Mouse (Mus musculus): ENCODE measurements around the gene Senp7. TPM values are rescaled to one million over a fixed set of nuclear protein-coding genes. Genes with fewer than 3 reads are reported as not detected.
"Not testable (repeated sequence)": the region's sequence is repeated elsewhere in the genome, so short reads cannot be mapped to it uniquely, and the experiment has no call there.

Senp7 gene
- polyA plus RNA-seq, 1 experiment from 2014 or later: 7.4 TPM

DNA sequence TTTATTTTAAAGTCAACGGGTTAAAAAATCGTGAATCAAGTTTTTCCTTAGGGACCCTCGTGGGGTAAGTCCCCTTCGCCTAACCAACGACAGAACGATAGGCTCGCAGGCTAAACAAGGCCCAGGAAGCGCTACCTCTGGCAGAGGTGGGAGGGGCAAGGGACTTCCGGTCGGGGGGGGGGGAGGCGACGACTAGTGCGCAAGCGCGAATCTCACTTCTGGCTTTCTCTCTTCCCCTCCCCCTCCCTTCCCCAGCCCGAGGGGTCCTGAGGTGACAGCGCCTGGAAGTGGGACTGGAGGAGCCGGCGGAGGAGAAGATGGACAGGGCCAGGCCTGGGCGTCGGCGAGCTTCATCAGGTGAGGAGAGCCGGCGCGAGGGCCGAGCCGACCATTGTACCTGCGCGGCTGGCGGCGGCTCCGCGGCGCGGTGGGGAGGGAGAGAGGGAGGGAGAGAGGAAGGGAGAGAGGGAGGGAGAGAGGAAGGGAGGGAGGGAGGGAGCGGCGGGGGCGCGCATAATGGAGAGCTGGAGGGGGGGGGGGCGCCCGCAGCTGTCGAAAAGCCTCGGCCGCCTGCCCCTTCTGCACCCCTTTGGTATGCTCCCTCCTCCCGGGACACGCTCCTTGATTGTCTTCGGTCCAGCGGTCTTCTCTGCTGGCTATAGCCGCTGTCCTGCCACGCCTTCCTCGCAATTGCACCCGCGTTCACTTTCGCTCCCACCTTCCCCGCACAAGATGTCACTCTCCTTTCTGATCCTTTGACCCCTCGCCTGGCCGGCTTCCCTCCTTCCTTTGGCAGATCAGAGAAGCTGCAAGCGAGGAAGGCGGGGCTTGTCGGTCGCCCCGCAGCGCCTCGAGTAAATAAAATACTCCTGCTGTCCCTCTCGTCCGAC is 27.3 kb downstream of the Senp7 start:
- under 1% methylated on average over 32 of the region's 66 CpGs for WGBS (ENCODE audit: missing documents)
- Histone ChIP-seq H3K79me2 (ENCODE audit: inconsistent target) (peaks cover 36% of the 10 kb centered on the region), H3K4me3 (ENCODE audit: inconsistent target) (peak overlapping the region; percentile 81), H3K27ac (peak overlapping the region; percentile 54), H3K36me3 (ENCODE audit: inconsistent target) (no peaks in the 10 kb centered on the region)

DNA sequence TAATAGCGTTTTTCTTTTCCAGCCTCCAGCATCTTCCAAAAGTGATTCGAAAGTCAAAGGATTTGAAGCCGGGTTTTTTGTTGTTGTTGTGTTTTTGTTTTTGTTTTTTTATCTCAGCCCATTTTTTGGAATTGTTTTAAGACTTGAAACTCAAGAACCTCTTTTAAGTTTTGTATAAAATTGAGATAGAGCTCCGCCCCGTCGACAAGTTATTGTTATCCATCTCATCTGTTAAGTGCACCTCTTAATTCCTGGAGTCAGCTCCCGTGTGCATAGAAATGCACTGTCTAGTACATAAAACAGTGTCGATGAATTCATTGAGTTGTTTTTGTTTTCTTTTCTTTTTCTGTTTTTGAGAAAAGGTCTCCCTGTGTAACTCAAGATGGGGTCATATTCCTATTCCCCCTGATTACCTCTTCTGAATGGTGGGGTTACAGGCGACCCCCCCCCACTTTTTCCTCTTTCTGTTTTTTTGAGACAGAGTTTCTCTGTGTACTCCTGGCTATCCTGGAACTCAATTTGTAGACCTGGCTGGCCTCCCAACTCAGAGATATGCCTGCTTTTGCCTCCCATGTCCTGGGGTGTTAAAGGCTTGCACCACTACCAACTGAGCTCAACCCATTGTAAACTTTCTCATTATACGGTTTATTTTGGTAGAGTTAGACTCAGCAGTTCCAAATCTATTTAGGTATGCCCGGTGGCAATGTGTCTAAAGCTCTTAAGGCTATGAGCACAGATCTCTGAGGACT is 28.2 kb downstream of the Senp7 start:
- Histone ChIP-seq H3K27ac (peak overlapping the region; percentile 54), H3K4me3 (ENCODE audit: inconsistent target) (peak overlapping the region; percentile 81)

DNA sequence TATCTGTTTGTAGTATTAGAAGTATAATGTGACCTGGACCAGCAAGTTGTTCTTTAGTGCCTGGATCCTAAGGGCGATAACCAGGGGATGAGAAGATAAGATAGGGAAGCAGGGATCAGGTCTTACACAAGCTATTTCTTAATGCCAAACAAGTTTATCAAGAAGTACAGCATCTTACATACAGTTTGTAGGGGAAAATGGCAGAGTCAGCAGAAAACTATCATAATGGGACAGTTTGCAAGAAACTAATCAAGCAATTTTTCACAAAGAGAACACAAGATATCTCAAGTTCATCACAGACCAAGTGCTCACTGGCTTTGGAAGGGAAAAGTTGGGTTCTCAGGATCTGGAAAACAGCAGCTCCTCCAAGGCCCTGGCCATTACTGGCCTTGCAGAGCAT is 31.3 kb downstream of the Senp7 start:
- WGBS (ENCODE audit: missing documents): 92% methylated on average over 1 of the region's 1 CpGs
- Histone ChIP-seq H3K27ac (no peak overlapping the region), H3K4me3 (ENCODE audit: inconsistent target) (no peak overlapping the region), H3K36me3 (ENCODE audit: inconsistent target) (no peaks in the 10 kb centered on the region), H3K79me2 (ENCODE audit: inconsistent target) (peaks cover 36% of the 10 kb centered on the region)

More for the DNA sequence above, 28.2 kb downstream of the Senp7 start:
- H3K36me3 ChIP-seq (ENCODE audit: inconsistent target): no peaks in the 10 kb centered on the region
- WGBS (ENCODE audit: missing documents): 17% methylated on average over 11 of the region's 11 CpGs
- peaks cover 36% of the 10 kb centered on the region for H3K79me2 ChIP-seq (ENCODE audit: inconsistent target)

DNA sequence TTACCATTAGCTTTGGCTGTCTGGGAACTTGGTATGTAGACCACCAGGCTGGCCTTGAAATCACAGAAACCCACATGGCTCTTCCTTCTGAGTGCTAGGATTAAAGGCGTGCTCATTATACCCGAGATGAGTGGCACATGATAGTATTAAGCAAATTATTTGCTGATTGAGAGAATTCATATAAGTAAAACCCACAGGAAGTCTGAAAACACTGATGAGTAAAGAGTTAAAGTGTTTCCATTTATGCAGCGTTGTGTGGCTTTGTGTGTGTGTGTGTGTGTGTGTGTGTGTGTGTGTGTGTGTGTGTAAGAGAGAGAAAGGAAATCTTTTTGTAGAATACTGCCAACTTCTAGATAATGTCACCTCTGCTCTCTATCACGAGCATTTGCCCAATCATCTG is 33.6 kb downstream of the Senp7 start:
- Histone ChIP-seq H3K4me3 (ENCODE audit: inconsistent target) (no peak overlapping the region), H3K79me2 (ENCODE audit: inconsistent target) (peaks cover 27% of the 10 kb centered on the region), H3K36me3 (ENCODE audit: inconsistent target) (0 out of 2 replicates have a peak, but pooled peaks cover 3% of the 10 kb centered on the region), H3K27ac (no peak overlapping the region)
- 86% methylated on average over 4 of the region's 4 CpGs for WGBS (ENCODE audit: missing documents)

DNA sequence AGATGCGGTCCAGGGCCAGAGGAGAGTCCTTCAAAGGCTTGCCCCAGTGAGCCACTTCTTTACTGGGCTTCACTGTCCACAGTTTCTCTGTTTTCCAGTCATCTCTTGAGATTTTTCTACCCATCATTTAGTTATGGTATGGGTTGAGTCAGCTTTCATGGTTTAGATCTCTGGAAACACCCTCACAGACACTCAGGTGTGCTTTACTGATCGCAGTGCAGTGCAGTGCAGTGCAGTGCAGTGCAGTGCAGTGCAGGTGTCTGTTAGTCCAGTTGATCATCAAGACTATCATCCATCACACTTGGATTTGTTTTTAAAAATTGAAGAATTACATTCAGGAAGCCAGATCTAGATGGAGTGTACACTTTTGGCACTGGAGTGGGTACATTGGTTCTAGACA is 38.2 kb downstream of the Senp7 start:
- 100% methylated on average over 1 of the region's 2 CpGs for WGBS (ENCODE audit: missing documents)
- H3K27ac ChIP-seq: no peak overlapping the region

DNA sequence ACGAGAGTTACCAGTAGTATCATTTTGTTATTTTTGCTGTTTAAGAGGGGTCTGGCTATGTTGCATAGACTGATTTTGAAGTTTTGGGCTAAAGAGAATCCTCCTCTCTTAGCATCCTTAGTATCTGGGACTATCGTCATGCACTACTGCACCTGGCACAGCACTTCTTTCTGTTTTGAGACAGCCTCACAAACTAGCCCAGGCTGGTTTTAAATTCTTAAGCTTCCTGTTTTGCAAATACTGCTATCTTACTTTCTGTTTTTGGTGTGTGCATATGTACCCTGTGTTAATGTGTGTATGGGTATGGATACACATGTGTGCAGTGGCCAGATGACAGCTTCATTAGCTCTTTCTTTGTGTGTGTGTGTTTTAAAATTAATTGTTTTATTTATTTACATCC is 42.2 kb downstream of the Senp7 start:
- WGBS (ENCODE audit: missing documents): 91% methylated on average over 2 of the region's 2 CpGs
- H3K79me2 ChIP-seq (ENCODE audit: inconsistent target): no peaks in the 10 kb centered on the region
- H3K27ac ChIP-seq: no peak overlapping the region
- peaks cover 10% of the 10 kb centered on the region; the same call in 1 of the 2 replicates for H3K36me3 ChIP-seq (ENCODE audit: inconsistent target)
- H3K4me3 ChIP-seq (ENCODE audit: inconsistent target): no peak overlapping the region

More for the DNA sequence above, 38.2 kb downstream of the Senp7 start:
- no peak overlapping the region for H3K4me3 ChIP-seq (ENCODE audit: inconsistent target)
- H3K79me2 ChIP-seq (ENCODE audit: inconsistent target): no peaks in the 10 kb centered on the region; the same call in 1 of the 2 replicates
- H3K36me3 ChIP-seq (ENCODE audit: inconsistent target): 0 out of 2 replicates have a peak, but pooled peaks cover 3% of the 10 kb centered on the region

DNA sequence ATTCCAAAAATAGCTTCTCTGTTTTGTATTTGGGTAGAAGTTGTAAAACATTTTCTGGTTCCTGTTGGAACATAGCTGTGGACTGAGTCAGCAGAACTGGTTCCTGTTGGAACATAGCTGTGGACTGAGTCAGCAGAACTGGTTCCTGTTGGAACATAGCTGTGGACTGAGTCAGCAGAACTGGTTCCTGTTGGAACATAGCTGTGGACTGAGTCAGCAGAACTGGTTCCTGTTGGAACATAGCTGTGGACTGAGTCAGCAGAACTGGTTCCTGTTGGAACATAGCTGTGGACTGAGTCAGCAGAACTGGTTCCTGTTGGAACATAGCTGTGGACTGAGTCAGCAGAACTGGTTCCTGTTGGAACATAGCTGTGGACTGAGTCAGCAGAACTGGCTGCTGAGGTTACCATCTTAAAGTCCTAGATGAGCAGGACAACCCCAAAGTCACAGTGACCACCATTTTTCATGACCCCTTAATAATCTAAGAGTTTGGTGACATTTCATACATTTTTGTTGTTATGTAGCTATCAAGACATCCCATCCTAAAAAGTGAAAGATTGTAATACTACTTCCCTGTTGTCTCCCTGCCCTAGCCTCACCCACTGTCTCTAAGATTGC is 48.4 kb downstream of the Senp7 start:
- H3K36me3 ChIP-seq (ENCODE audit: inconsistent target): peaks cover 29% of the 10 kb centered on the region; the same call in 1 of the 2 replicates
- not testable (repeated sequence) for H3K4me3 ChIP-seq (ENCODE audit: inconsistent target); H3K79me2 ChIP-seq (ENCODE audit: inconsistent target)
- peak overlapping the region; percentile 31; the same call in 1 of the 2 replicates for H3K27ac ChIP-seq

DNA sequence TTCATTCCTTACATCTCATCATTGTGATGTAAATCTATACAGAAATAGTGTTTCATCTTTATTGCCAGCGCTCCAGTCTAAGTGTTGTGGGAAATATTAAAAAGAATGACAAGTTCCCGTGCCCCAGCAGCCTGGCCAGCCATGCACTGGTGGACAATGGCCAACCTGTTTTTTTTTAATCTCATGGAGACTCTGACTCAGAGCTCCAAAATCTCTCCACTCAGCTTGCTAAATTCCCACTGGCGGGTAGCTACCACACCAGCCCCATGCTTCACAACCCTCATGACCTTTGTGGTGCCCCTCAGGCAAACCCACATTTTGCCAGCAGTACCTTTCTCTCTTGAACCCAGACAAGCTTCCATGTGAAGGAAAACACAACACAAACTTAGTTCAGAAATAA is 67.6 kb downstream of the Senp7 start:
- H3K27ac ChIP-seq: no peak overlapping the region
- no peak overlapping the region for H3K4me3 ChIP-seq (ENCODE audit: inconsistent target)
- WGBS (ENCODE audit: missing documents): 93% methylated on average over 3 of the region's 3 CpGs
- H3K79me2 ChIP-seq (ENCODE audit: inconsistent target): no peaks in the 10 kb centered on the region
- peaks cover 19% of the 10 kb centered on the region for H3K36me3 ChIP-seq (ENCODE audit: inconsistent target)

DNA sequence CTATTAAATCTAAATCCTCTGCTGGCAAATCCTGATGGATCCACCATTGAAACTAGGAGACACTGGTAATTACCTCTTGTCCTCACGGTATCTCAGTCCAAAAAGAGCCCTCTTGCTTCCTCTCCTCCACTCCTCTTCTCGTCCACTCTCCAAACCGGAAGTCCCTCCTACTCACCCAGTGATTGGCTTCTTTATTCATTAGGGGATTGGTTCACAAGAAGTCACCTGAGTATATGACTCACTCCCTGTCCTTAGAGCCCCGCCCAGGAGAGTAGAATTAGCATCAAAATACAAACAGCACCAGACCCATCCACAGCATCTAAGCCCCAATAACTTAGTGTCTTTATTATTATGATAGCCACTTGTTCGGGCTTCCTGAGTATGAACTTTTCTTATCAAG is 68.0 kb downstream of the Senp7 start:
- WGBS (ENCODE audit: missing documents): 89% methylated on average over 5 of the region's 5 CpGs
- Histone ChIP-seq H3K79me2 (ENCODE audit: inconsistent target) (no peaks in the 10 kb centered on the region), H3K36me3 (ENCODE audit: inconsistent target) (peaks cover 21% of the 10 kb centered on the region), H3K4me3 (ENCODE audit: inconsistent target) (no peak overlapping the region), H3K27ac (no peak overlapping the region)

DNA sequence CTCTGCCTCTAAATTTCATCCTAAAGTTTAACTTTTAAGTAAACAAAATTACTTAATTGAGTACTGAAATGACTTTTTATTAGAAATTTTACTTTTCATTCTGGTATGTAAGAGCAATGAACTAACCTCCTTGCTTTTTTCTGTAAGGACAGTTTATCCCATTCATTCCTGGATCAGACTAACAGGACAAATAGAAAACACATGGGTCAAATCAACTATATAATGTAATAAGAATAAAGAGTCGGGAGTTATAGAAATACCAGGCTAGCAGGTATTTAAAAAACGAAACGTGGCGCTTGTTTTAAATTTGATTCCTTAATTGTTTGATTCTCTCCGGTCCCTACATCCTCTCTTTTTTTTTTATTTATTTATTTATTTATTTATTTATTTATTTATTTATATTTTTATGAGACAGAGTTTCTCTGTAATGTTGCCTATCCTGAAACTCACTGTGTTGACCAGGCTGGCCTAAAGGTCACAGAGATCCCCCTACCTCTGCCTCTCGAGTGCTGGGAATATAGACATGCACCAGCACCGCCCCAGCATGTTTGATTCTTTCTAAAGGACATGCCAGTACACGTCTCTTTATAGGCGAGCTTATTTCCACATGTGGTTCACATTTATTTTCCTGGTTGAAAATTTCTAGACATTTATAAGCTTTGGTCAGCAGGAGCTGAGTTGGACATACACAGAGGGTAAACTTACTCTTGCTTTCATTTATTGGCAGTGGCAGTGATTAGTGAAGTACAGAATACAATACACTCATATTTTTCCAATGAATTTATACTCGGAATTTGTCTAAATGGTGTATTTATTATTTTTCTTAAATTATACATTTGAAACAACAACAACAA is 69.4 kb downstream of the Senp7 start:
- Histone ChIP-seq H3K27ac (no peak overlapping the region), H3K36me3 (ENCODE audit: inconsistent target) (peaks cover 21% of the 10 kb centered on the region), H3K79me2 (ENCODE audit: inconsistent target) (no peaks in the 10 kb centered on the region), H3K4me3 (ENCODE audit: inconsistent target) (no peak overlapping the region)
- 100% methylated on average over 10 of the region's 10 CpGs for WGBS (ENCODE audit: missing documents)

DNA sequence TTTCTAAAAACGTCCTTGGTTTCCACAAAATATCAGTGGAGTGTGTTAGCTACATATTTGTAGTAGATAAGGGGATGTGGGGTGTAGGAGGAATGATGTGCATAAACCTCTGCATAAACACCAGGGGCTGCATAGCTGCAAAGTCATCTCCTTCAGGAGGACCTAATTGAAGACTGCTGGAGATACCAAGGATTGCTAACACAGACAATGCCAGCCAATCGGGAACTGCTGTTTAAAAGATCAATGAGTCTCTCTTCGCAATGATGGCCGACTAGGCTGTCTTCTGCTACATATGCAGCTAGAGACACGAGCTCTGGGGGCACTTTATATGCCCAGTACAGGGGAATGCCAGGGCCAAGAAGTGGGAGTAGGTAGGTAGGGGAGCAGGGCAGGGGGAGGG is 74.4 kb downstream of the Senp7 start:
- WGBS (ENCODE audit: missing documents): 91% methylated on average over 5 of the region's 5 CpGs
- H3K36me3 ChIP-seq (ENCODE audit: inconsistent target): peaks cover 7% of the 10 kb centered on the region; the same call in 1 of the 2 replicates
- H3K4me3 ChIP-seq (ENCODE audit: inconsistent target): no peak overlapping the region
- no peak overlapping the region for H3K27ac ChIP-seq
- no peaks in the 10 kb centered on the region for H3K79me2 ChIP-seq (ENCODE audit: inconsistent target)

DNA sequence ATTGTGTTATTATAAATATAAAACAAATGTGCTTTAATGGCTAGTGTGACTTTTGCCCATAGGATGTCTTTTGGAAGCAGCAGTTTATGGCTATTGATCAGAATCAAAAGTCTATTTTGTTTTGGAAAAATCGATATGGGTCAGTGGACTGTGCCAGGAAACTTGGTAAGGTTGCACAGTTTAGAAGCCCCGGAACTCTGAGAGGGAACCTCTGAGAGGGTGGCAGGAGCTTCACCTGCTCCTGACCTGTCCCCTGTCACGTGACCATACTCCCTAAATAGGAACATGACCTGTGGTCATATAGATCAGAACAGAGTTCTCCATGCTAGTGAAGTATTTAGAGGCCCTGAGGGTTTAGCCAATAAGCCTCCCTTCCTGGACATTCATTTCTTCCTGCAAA is 75.9 kb downstream of the Senp7 start:
- WGBS (ENCODE audit: missing documents): 95% methylated on average over 3 of the region's 3 CpGs
- Histone ChIP-seq H3K4me3 (ENCODE audit: inconsistent target) (no peak overlapping the region), H3K79me2 (ENCODE audit: inconsistent target) (no peaks in the 10 kb centered on the region), H3K36me3 (ENCODE audit: inconsistent target) (peaks cover 7% of the 10 kb centered on the region; the same call in 1 of the 2 replicates), H3K27ac (no peak overlapping the region)

DNA sequence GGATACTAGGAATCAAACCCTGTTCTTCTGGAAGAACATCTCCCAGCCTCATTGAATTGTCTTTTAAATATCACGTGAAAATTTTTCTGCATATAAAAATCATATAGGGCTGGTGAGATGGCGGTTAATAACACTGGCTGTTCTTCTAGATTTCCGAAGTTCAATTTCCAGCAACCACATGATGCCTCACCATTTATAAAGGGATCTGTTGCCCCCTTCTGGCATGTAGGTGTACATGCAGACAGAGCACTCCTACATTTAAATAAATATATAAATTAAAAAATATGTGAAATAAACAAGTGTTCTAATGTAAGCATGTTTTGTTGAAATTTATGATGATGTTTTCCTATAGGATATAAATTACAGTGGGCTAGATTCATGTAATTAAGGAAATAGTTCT is 83.5 kb downstream of the Senp7 start:
- H3K4me3 ChIP-seq (ENCODE audit: inconsistent target): no peak overlapping the region
- 46% methylated on average over 3 of the region's 3 CpGs for WGBS (ENCODE audit: missing documents)
- no peak overlapping the region for H3K27ac ChIP-seq
- no peaks in the 10 kb centered on the region for H3K36me3 ChIP-seq (ENCODE audit: inconsistent target)
- no peaks in the 10 kb centered on the region for H3K79me2 ChIP-seq (ENCODE audit: inconsistent target)

DNA sequence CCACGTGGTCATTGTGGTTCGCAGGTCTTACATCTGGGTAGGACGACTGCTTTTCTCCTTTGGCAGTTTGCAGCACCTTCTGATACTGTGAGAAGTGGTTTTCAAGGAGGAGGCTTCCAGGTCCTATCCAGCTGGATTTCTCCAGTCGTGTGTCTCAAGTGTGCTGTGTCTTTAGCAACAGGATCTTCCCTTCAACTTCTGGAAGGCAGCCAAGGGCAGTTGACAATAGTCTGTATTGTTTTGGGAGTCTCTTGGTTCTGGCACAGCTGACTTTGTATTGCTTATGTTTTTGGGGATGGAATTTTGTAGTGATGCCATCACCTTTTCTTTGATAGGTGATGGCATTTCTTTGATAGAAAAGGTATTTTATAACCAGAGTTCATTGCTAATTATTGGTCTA is 86.0 kb downstream of the Senp7 start:
- H3K79me2 ChIP-seq (ENCODE audit: inconsistent target): no peaks in the 10 kb centered on the region
- no peak overlapping the region for H3K4me3 ChIP-seq (ENCODE audit: inconsistent target)
- WGBS (ENCODE audit: missing documents): 65% methylated on average over 4 of the region's 4 CpGs
- H3K36me3 ChIP-seq (ENCODE audit: inconsistent target): no peaks in the 10 kb centered on the region
- H3K27ac ChIP-seq: no peak overlapping the region

All from macrophage (primary cell).